Mouse (Mus musculus): ENCODE data around the gene Rundc3a. TPM values are rescaled to one million over a fixed set of nuclear protein-coding genes. Genes with fewer than 3 reads are reported as not detected.

The Rundc3a gene
- total and polyA plus RNA-seq, 2 experiments from 2014 or later, result 121 to 306 TPM

GRCm38 (mm10) chr11:102393719-102394420, 667 bp downstream of the Rundc3a start:
- H3K27me3 ChIP-seq (ENCODE audit: insufficient read depth, low read length), result no peaks in the 10 kb centered on the region
- peak overlapping the region; percentile 97 for H3K9ac ChIP-seq
- H3K9me3 ChIP-seq (ENCODE audit: low read length), result no peaks in the 10 kb centered on the region
- H3K4me3 ChIP-seq (ENCODE audit: low read depth, low read length), result peak overlapping the region; percentile 93
- ATAC-seq, result peak; percentile 77
- peak overlapping the region; percentile 87 for H3K4me2 ChIP-seq (ENCODE audit: low read depth)
- H3K36me3 ChIP-seq (ENCODE audit: insufficient read depth), result peaks cover 8% of the 10 kb centered on the region; the same call in 1 of the 2 replicates
- no peak for TF ChIP-seq CTCF (IDR thresholded peaks at IDR 0.05; ENCODE audit: low read depth)
- 4% methylated on average over 17 of the region's 17 CpGs for WGBS
- peak; percentile 83 for DNase-seq
- peak overlapping the region; percentile 98 for H3K27ac ChIP-seq (ENCODE audit: low read depth, low read length)
- H3K4me1 ChIP-seq (ENCODE audit: insufficient read depth), result peaks cover 35% of the 10 kb centered on the region

- TF ChIP-seq CTCF (IDR thresholded peaks at IDR 0.05; ENCODE audit: low read depth), result no peak
- WGBS, result 72% methylated on average over 9 of the region's 9 CpGs
- Histone ChIP-seq H3K4me1 (ENCODE audit: insufficient read depth) (peaks cover 35% of the 10 kb centered on the region), H3K9ac (peak overlapping the region; percentile 97), H3K36me3 (ENCODE audit: insufficient read depth) (peaks cover 15% of the 10 kb centered on the region), H3K27ac (ENCODE audit: low read depth, low read length) (peak overlapping the region; percentile 98), H3K27me3 (ENCODE audit: insufficient read depth, low read length) (no peaks in the 10 kb centered on the region), H3K4me2 (ENCODE audit: low read depth) (peak overlapping the region; percentile 87), H3K4me3 (ENCODE audit: low read depth, low read length) (peak overlapping the region; percentile 93), H3K9me3 (ENCODE audit: low read length) (no peaks in the 10 kb centered on the region)
- ATAC-seq (no peak), DNase-seq (no peak)
These were observed 1.4 kb downstream of the Rundc3a start for GRCm38 (mm10) chr11:102394421-102395124.

- Histone ChIP-seq H3K27me3 (ENCODE audit: insufficient read depth, low read length) (no peaks in the 10 kb centered on the region), H3K4me1 (ENCODE audit: insufficient read depth) (peaks cover 35% of the 10 kb centered on the region), H3K4me3 (ENCODE audit: low read depth, low read length) (peak overlapping the region; percentile 93), H3K9me3 (ENCODE audit: low read length) (no peaks in the 10 kb centered on the region), H3K4me2 (ENCODE audit: low read depth) (peak overlapping the region; percentile 87), H3K9ac (peak overlapping the region; percentile 97), H3K27ac (ENCODE audit: low read depth, low read length) (no peak overlapping the region), H3K36me3 (ENCODE audit: insufficient read depth) (peaks cover 19% of the 10 kb centered on the region)
- 3% methylated on average over 5 of the region's 5 CpGs for whole genome bisulfite sequencing
- TF ChIP-seq CTCF (IDR thresholded peaks at IDR 0.05; ENCODE audit: low read depth), result no peak
- ATAC-seq (no peak), DNase-seq (peak; percentile 41)
These were observed 2.0 kb downstream of the Rundc3a start for GRCm38 (mm10) chr11:102395250-102395649.

GRCm38 (mm10) chr11:102396263-102396662, 3.1 kb downstream of the Rundc3a start:
- no peak for TF ChIP-seq CTCF (IDR thresholded peaks at IDR 0.05; ENCODE audit: low read depth)
- Histone ChIP-seq H3K4me3 (ENCODE audit: low read depth, low read length) (no peak overlapping the region), H3K9ac (no peak overlapping the region), H3K4me2 (ENCODE audit: low read depth) (peak overlapping the region; percentile 87), H3K27ac (ENCODE audit: low read depth, low read length) (no peak overlapping the region), H3K4me1 (ENCODE audit: insufficient read depth) (peaks cover 35% of the 10 kb centered on the region), H3K27me3 (ENCODE audit: insufficient read depth, low read length) (no peaks in the 10 kb centered on the region), H3K36me3 (ENCODE audit: insufficient read depth) (peaks cover 29% of the 10 kb centered on the region), H3K9me3 (ENCODE audit: low read length) (no peaks in the 10 kb centered on the region)
- DNase-seq, result no peak
- WGBS, result 57% methylated on average over 6 of the region's 6 CpGs
- ATAC-seq, result no peak

GRCm38 (mm10) chr11:102396671-102397141, 3.5 kb downstream of the Rundc3a start:
- WGBS, result 80% methylated on average over 7 of the region's 7 CpGs

GRCm38 (mm10) chr11:102398007-102398825, 5.0 kb downstream of the Rundc3a start:
- H3K27ac ChIP-seq (ENCODE audit: low read depth, low read length), result no peak overlapping the region
- peaks cover 30% of the 10 kb centered on the region for H3K4me1 ChIP-seq (ENCODE audit: insufficient read depth)
- peaks cover 48% of the 10 kb centered on the region for H3K36me3 ChIP-seq (ENCODE audit: insufficient read depth)
- H3K9me3 ChIP-seq (ENCODE audit: low read length), result no peaks in the 10 kb centered on the region
- H3K9ac ChIP-seq, result no peak overlapping the region
- H3K4me3 ChIP-seq (ENCODE audit: low read depth, low read length), result no peak overlapping the region
- H3K4me2 ChIP-seq (ENCODE audit: low read depth), result no peak overlapping the region
- WGBS, result 79% methylated on average over 20 of the region's 20 CpGs
- no peak for TF ChIP-seq CTCF (IDR thresholded peaks at IDR 0.05; ENCODE audit: low read depth)
- ATAC-seq (no peak), DNase-seq (peak; percentile 41)
- H3K27me3 ChIP-seq (ENCODE audit: insufficient read depth, low read length), result no peaks in the 10 kb centered on the region

More at GRCm38 (mm10) chr11:102396671-102397141, 3.5 kb downstream of the Rundc3a start:
- H3K4me2 ChIP-seq (ENCODE audit: low read depth), result peak overlapping the region; percentile 87
- H3K36me3 ChIP-seq (ENCODE audit: insufficient read depth), result peaks cover 34% of the 10 kb centered on the region
- H3K27me3 ChIP-seq (ENCODE audit: insufficient read depth, low read length), result no peaks in the 10 kb centered on the region
- ATAC-seq (no peak), DNase-seq (no peak)
- H3K4me3 ChIP-seq (ENCODE audit: low read depth, low read length), result no peak overlapping the region
- peak overlapping the region; percentile 10; the same call in 1 of the 2 replicates for H3K9ac ChIP-seq
- H3K9me3 ChIP-seq (ENCODE audit: low read length), result no peaks in the 10 kb centered on the region
- TF ChIP-seq CTCF (IDR thresholded peaks at IDR 0.05; ENCODE audit: low read depth), result no peak
- peaks cover 35% of the 10 kb centered on the region for H3K4me1 ChIP-seq (ENCODE audit: insufficient read depth)
- H3K27ac ChIP-seq (ENCODE audit: low read depth, low read length), result no peak overlapping the region

Measured in forebrain, postnatal 0 days (tissue).